11 mouse cellular contexts compared by ENCODE assay signal in genomic region chr6:21839244-21839814, GRCm38 (mm10). TPM values are rescaled to one million over a fixed set of nuclear protein-coding genes. Genes with fewer than 3 reads are reported as not detected.
DNase-seq lines count a peak whose midpoint lies in the region; ATAC-seq and TF ChIP-seq lines count a peak whose summit lies in the region.
"Had no signal": no experiment of that assay in that cellular context is flagged by ENCODE, and none has a peak within 500 bp of the region (broad histone marks: within the 10 kb centered on the region; RNA-seq: fewer than 3 reads in every experiment).

No protein-coding gene starts in this region.

- no peak overlapping the region for H3K4me3 ChIP-seq in kidney, embryonic 16.5 days (ENCODE audit: low read length)
- H3K4me3 ChIP-seq in kidney, embryonic 14.5 days (ENCODE audit: low read length): no peak overlapping the region
- H3K4me3 ChIP-seq in forebrain, embryonic 14.5 days (ENCODE audit: low read depth, low read length): no peak overlapping the region
- H3K4me3 ChIP-seq: limb, embryonic 13.5 days had no signal

- no peak overlapping the region for H3K4me2 ChIP-seq in kidney, embryonic 16.5 days (replicated peaks; ENCODE audit: low read depth, low read length)
- no peak overlapping the region for H3K4me2 ChIP-seq in kidney, embryonic 14.5 days (replicated peaks; ENCODE audit: low read depth, low read length)
- 0 out of 2 replicates have a peak overlapping the region, but pooled peaks have one; percentile 20 for H3K4me2 ChIP-seq in forebrain, embryonic 14.5 days (ENCODE audit: low read length)

- no peak for TF ChIP-seq CTCF in brain, embryonic 14.5 days (IDR thresholded peaks at IDR 0.05; ENCODE audit: borderline replicate concordance, extremely low read depth, insufficient read depth, insufficient read length)

- H3K4me1 ChIP-seq in kidney, embryonic 16.5 days (ENCODE audit: insufficient read depth, low read length): peaks cover 19% of the 10 kb centered on the region
- peaks cover 14% of the 10 kb centered on the region; the same call in 1 of the 2 replicates for H3K4me1 ChIP-seq in kidney, embryonic 14.5 days (ENCODE audit: control insufficient read depth, insufficient read depth, low read length)
- H3K4me1 ChIP-seq in forebrain, embryonic 14.5 days (ENCODE audit: control insufficient read depth, insufficient read depth, low read length): peaks cover 16% of the 10 kb centered on the region

- no peak for TF ChIP-seq POLR2A in brain, embryonic 14.5 days (IDR thresholded peaks at IDR 0.05; ENCODE audit: borderline replicate concordance, extremely low read depth, insufficient read depth, insufficient read length, poor library complexity, severe bottlenecking)

- H3K36me3 ChIP-seq in kidney, embryonic 16.5 days (ENCODE audit: insufficient read depth, low read length): peaks cover 8% of the 10 kb centered on the region; the same call in 1 of the 2 replicates
- peaks cover 17% of the 10 kb centered on the region; the same call in 1 of the 2 replicates for H3K36me3 ChIP-seq in kidney, embryonic 14.5 days (ENCODE audit: control insufficient read depth, insufficient read depth, low read length)
- peaks cover 9% of the 10 kb centered on the region for H3K36me3 ChIP-seq in forebrain, embryonic 14.5 days (ENCODE audit: control insufficient read depth, insufficient read depth, low read length)

- H3K27ac ChIP-seq in kidney, embryonic 16.5 days (ENCODE audit: low read length): no peak overlapping the region
- no peak overlapping the region for H3K27ac ChIP-seq in kidney, embryonic 14.5 days (ENCODE audit: low read depth, low read length)
- H3K27ac ChIP-seq in forebrain, embryonic 14.5 days (ENCODE audit: low read depth, low read length): peak overlapping the region; percentile 52; the same call in 1 of the 2 replicates
- H3K27ac ChIP-seq: limb, embryonic 13.5 days had no signal

- DNase-seq in embryo, embryonic 10.5 days (ENCODE audit: low spot score): peak; percentile 45
- DNase-seq in embryo, embryonic 9.5 days (ENCODE audit: extremely low spot score): no peak
- peak; percentile 51 for DNase-seq in brain, embryonic 14.5 days (ENCODE audit: low read depth)
- peak; percentile 27 for DNase-seq in forebrain, embryonic 14.5 days (ENCODE audit: low spot score)
- DNase-seq in gastrocnemius, adult 18-20 months (ENCODE audit: low spot score): no peak
- no peak for DNase-seq in right cerebral cortex, postnatal 14 days
- DNase-seq: B cell, adult 2 months; cerebellum, adult 11 months had no signal

- WGBS in kidney, embryonic 16.5 days: 56% methylated on average over 10 of the region's 10 CpGs
- 61% methylated on average over 10 of the region's 10 CpGs for WGBS in kidney, embryonic 14.5 days
- 36% methylated on average over 10 of the region's 10 CpGs for WGBS in forebrain, embryonic 14.5 days

- H3K27me3 ChIP-seq in kidney, embryonic 16.5 days (ENCODE audit: insufficient read depth, low read length): no peaks in the 10 kb centered on the region
- no peaks in the 10 kb centered on the region for H3K27me3 ChIP-seq in kidney, embryonic 14.5 days (ENCODE audit: control insufficient read depth, insufficient read depth, low read length)
- H3K27me3 ChIP-seq in forebrain, embryonic 14.5 days (replicated peaks; ENCODE audit: control insufficient read depth, insufficient read depth, low read length): no peaks in the 10 kb centered on the region
- H3K27me3 ChIP-seq: limb, embryonic 13.5 days had no signal

- ATAC-seq in kidney, embryonic 16.5 days (ENCODE audit: low FRiP score, low TSS enrichment): peak; percentile 63
- ATAC-seq in kidney, embryonic 14.5 days (ENCODE audit: low FRiP score, low TSS enrichment): no peak
- peak; percentile 52 for ATAC-seq in forebrain, embryonic 14.5 days

- H3K9ac ChIP-seq in kidney, embryonic 16.5 days (replicated peaks; ENCODE audit: low read length): no peak overlapping the region
- H3K9ac ChIP-seq in kidney, embryonic 14.5 days (ENCODE audit: low read depth, low read length): no peak overlapping the region
- H3K9ac ChIP-seq in forebrain, embryonic 14.5 days (ENCODE audit: low read length): no peak overlapping the region

- H3K9me3 ChIP-seq in kidney, embryonic 16.5 days (ENCODE audit: low read length): no peaks in the 10 kb centered on the region
- H3K9me3 ChIP-seq in kidney, embryonic 14.5 days (ENCODE audit: control insufficient read depth, low read length): no peaks in the 10 kb centered on the region
- H3K9me3 ChIP-seq in forebrain, embryonic 14.5 days (replicated peaks; ENCODE audit: control insufficient read depth, low read length): no peaks in the 10 kb centered on the region
- H3K9me3 ChIP-seq: limb, embryonic 13.5 days had no signal

RNA-seq across cellular contexts. Expression of gene Tspan12, which starts 13.0 kb away (rescaled TPM):
- 73.1 and 74.1 TPM in 2 replicates for polyA plus RNA-seq in kidney, embryonic 16.5 days (2015; fragmentation: Nextera tagmentation; extraction: Ambion mirVana)
- polyA plus RNA-seq in kidney, embryonic 14.5 days (2014; fragmentation: Nextera tagmentation; extraction: Ambion mirVana): 52.2 and 61.8 TPM in 2 replicates
- polyA plus RNA-seq in brain, embryonic 14.5 days (2012; rRNA removed): 10.9 and 15.9 TPM in 2 replicates
- 57.1 and 60.7 TPM in 2 replicates for polyA plus RNA-seq in forebrain, embryonic 14.5 days (2014; fragmentation: Nextera tagmentation; extraction: Ambion mirVana)
- total RNA-seq in gastrocnemius, adult 18-20 months (2021): 10 to 100 TPM; 11.7 to 13.3 TPM

Comparison
In these comparisons a context has a peak if more than half of its experiments do, and no peak if none do; other contexts are left out.
1. DNase-seq: peak in embryo, embryonic 10.5 days (single experiment), brain, embryonic 14.5 days (single experiment) and forebrain, embryonic 14.5 days (single experiment); none in embryo, embryonic 9.5 days (single experiment), gastrocnemius, adult 18-20 months (single experiment) and right cerebral cortex, postnatal 14 days (single experiment).